Mouse (Mus musculus): ENCODE measurements at regions not wholly inside any gene's neighbourhood (a gene's known extent, or its start where the extent isn't known, plus 50 kb on each side); places are given as distances from the start of the nearest gene placed in this dataset.

DNA sequence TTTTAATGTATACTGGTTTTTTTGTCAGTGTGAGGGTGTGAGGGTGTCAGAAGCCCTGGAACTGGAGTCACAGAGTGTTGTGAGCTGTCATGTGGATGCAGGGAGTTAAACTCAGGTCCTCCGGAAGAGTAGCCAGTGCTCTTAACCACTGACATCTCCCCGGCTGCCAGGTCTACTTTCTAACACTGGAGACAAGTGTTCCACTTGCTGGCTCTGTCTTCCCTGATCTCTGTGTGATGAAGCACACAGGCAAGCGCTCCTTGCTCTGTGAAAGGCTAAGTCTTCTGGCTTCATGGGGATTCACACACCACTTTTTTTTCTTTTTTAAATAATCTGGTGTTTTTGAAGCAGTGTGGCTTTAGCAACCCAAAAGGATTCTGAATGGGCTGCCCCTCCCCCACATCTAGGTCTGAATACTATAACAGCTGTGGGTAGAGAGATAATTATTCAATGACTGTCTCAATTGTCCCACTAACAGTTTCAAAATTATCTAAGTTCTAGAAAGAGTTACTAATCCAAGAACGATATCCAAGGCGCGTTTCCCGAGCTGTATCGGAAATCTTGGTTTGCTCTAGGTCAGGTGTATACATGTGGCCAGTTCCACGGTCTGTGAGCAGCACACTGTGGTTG is 208.4 kb upstream of the Smim15 start:
- no peak for DNase-seq (ENCODE audit: low read depth, low spot score)

DNA sequence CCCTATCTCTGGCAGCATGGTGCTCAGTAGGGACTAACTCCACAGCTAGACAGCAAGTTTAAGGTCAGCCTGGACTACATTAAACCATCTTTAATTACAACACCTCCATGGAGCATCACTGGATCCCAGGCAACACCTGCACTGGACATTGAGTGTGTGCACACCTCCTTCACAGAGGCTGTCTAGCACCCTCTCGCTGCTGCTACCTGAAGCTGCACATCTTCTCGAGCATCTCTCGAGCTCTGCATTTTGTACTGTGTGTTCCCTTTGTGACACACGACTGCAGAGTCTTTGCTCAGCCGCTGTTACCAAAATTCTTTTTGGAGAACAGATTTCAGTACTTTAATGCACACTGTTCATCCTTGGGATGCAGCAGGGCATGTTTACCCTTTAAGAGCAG is 212.2 kb upstream of the Smim15 start:
- DNase-seq (ENCODE audit: low read depth, low spot score), result no peak

DNA sequence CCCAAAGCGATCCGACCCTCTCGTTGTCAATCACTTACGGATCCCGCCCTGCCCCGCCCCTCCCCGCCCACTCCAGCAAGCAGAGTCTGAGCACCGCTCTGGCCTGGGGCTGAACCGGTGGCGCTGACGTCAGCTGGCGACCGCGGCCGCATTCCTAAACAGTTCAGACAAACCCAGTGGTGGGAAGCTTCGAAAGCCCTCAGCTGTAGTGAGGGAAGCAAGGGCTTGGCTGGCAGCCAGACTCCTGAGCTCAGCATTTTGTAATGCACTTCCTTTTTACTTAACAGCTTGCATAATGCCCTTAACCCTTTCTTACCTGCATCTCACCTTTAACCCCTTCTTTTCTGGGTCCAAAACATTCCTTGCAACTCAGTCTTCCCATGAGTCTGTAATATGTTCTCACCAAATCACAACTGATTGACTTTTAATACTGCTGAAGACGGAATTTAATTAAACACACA is 213.0 kb upstream of the Smim15 start:
- peak; percentile 98 for DNase-seq (ENCODE audit: low read depth, low spot score)

DNA sequence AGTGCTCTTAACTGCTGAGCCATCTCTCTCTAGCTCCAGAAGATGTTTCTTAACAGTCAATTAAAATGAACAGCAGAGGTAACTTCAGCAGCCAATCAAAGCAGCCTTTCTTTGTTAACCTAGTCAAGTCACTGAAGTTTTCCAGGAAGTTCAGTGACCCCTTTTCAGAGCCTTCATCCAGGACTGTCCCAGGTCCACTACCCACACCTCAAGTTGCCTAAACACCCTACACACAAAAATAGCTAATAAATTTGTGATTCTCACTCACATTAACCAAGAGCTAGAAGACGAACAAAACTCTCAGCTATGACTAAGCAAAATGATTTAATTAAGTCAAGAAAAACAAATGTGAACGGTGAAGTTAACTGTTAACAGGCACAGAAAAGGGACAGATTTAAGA is 214.0 kb upstream of the Smim15 start:
- DNase-seq (ENCODE audit: low read depth, low spot score), result no peak

DNA sequence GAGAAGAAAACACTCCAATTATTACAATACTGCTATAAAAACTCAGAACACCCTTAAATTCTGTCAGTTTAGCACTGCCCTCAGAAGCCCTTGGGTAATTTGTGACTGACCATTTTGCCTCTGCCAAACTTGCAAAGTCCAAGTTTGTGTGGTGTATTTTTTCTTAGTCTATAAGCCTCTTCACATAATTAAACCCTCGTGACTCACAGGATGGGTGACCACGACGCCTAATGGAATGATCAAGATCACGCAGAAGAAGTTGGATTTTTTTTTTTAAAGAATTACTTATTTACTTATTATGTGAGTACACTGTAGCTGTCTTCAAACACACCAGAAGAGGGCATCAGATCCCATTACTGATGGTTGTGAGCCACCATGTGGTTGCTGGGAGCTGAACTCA is 214.4 kb upstream of the Smim15 start:
- no peak for DNase-seq (ENCODE audit: low read depth, low spot score)

DNA sequence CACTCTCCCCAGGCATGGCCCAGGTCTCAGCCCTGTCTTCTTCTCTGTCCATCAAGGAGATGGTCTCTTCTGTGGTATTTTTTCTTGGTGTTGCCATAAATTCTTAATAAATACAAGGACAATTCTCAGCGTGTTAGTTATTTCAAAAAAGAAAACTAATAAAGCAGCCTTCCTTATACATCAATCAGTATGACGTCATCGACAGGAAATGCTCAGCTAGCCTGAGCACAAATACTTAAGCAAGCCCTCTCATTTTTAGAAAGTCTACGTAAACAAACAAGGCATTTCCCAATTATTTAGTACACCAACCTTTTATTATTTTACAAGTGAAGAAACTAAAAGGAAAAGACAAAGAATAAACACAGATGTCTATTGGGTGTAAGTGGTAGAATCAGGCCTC is 218.6 kb upstream of the Smim15 start:
- no peak for DNase-seq (ENCODE audit: low read depth, low spot score)

DNA sequence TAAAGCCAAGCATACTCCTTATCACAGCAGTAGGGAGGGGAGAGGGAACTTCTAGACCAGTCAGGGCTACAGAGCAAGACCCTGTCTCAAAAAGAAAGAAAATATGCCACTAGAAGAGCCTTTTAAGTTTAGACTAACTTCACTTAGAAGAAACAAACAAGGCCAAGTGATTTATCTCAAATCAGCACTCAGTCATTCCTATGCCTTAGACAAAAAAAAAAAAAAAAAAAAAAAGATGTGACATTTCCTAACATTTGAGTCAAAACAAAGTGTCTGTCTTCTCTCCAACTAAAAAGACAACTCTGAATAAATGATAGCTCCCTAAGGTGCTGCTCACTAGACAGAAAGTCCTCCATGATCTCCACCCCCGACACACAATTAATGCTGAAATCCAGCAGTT is 220.9 kb upstream of the Smim15 start:
- DNase-seq (ENCODE audit: low read depth, low spot score), result no peak

DNA sequence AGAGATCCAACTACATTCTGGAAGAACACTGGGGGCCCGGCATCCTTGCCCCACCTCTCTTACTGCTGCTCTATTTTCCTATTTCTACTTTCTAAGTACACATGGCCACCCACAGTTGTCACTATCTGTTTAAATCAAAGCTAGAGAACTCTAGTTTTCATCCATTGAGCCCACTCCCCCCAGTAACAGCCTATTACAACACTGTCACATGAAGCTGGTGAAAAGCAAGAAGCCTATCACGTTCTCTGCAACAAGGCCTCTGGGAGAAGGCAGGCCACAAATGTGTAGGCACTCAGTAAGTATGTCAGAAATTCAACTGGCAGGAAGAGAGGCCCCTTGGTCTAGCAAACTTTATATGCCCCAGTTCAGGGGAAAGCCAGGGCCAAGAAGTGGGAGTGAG is 222.0 kb upstream of the Smim15 start:
- no peak for DNase-seq (ENCODE audit: low read depth, low spot score)

DNA sequence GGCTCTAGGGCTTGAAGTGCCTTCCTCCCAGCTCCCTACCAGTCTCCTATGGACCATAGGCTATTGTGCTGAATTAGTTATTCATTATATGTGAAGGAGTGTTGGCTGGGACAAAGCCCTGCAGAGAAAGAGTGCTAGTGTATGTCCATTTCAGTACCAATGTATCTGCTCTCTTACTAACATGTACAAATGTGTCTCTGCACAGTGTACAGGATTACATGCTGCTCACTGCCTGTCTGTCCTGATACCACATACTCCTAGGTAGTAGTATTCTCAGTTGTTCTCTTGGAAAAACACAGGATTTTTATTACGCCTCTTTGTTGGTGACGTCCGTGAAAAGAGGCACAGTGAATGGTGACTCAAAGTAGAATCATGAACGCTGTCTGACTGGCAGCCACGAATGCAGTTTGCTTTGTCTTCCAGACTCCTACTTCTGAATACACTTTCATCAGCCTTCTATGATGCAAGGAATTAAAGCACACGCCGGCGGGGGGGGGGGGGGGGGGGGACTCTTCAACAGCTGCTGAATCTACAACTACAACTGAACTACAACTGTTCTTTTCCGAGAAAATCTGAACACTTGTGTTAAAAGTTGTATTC is 230.6 kb upstream of the Smim15 start:
- no peak for DNase-seq (ENCODE audit: low read depth, low spot score)

DNA sequence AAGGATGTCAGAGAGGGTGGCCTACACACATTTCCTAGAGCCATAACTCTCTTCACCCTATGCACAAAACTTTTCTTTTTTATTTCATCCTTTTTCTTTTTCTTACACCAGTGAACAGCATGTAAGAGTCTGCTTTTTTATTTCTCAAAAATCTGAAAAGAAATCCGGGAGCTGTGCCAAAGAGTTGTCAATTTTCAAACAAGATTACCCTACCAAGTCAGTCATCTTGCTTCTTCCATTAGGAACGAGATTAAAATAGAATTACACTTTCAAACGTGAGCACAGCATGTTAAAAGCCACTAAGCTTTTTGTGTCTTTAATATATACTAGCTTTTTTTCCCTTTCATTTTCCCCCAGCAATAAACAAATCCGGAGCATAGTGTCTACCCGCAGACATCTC is 232.2 kb upstream of the Smim15 start:
- DNase-seq (ENCODE audit: low read depth, low spot score), result no peak

DNA sequence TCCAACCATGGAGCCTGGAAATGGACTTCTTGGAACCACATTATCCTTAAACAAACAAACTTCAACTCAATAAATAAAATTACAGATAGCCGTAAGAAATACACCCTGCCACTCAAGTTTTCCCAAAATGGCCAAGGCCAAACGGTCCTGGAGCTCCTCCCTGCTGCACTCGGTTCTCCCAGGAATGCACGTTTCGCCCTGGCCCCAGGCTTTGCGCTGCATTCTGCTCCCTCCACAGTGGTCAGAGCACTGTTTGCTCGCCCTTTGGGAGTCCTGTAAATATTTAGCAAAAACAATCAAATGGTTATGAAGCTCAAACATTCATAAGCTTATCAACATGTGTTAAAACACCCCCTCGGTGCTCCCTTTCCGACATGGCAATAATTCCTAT is 233.4 kb upstream of the Smim15 start:
- DNase-seq (ENCODE audit: low read depth, low spot score), result no peak

DNA sequence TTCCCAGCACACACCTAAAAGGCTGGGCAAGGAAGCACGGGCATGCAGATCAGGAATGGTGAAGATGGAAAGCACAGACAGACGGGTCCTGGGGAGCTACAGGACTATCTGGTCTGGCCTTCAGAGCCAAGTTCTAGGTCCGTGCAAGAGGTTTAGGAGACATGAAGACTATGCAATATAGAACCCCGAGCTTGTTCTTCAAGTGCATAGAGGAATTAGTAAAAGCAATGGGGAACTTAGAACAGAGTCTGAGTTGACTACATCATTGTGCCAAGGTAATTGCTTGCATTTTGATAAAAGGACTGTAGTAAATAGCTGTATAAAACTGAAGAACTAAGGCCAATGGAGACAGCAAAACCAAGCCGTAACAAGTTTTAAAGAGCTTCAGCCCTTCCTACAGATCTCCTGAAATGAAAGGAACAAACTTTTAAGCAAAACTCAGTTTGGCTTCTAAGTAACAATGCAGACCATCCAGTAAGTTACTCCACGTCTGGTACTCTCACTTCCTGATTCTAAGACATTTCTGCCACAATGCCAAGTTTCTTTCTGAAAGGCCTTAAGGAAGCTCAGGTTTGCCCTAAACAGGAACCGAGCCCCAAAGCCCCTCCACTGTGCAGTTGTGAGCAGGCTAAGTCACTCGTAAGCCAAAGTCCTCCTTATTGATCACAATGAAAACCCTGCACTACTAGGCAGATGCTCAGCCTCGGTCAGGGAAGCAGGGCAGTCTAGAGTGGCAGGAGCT is 234.0 kb upstream of the Smim15 start:
- DNase-seq (ENCODE audit: low read depth, low spot score), result no peak

DNA sequence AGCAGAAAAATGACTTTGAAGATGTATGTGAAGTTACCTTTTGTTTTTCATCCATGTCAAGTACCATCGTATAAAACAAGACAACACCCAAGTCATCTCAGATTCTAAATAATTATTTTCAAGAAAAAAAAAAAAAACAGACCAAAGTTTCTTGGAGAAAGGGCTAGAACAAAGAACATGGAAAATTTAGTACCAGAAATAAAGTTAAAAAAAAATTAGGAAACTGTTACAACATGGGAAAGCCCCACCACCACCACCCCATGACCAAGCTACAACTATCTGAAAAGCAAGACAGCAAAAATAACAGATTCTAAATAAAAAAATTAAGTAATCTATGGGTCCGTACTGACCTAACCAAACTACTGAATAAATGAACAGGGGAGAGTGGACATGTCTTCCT is 235.3 kb upstream of the Smim15 start:
- no peak for DNase-seq (ENCODE audit: low read depth, low spot score)

DNA sequence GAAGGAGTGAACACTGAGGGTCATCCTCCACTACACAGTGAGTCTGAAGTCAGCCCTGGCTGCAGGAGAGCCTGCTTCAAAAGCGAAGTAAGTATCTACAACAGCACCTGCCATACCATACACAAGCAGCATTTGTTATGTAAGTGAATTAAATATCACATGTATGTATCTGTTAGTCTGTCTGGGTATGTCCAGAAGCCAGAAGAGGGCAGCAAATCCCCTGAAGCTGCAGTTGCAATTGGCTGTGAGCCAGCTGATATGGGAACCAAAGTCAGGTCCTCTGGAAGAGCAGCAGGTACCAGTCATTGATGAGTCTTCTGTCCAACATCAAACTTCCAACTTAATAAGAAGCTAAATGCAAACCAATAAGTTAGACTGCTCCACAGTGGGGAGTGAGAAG is 239.8 kb upstream of the Smim15 start:
- DNase-seq (ENCODE audit: low read depth, low spot score), result peak; percentile 42

DNA sequence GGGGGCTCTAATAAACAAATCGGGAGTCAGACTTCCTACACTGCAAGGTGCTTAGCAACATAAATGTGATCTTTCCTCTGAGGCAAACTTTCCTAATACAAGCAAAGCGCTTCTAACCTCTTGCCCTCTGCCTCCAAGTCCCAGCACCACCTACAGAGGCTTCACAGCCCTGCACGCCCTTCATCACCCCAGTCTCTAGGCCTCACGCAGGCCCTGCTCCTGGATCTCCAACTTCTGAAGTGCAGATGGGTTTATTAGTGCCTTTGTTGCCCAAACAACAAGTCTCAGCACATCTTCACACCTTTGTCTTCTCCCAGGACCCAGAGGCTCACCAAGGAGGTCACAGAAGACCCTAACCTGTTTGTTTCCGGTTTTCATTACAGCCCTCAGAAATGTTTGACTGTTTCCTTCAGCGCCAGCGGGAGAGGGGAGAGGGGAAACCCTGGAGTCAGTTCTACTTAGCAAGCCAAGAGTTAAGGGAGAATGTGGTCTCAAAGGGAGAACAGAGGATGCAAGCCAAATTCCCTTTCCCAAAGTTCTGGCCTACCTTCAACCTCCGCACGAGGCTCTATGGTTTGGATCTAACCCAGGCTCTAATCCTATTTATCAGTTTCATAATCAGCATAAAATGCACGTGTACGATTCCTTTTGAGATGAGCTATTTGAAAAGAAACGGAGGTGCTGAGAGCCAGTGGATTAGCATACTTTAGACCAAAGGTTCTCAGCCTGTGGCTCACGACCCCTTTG is 244.9 kb upstream of the Smim15 start:
- DNase-seq (ENCODE audit: low read depth, low spot score), result peak; percentile 14

DNA sequence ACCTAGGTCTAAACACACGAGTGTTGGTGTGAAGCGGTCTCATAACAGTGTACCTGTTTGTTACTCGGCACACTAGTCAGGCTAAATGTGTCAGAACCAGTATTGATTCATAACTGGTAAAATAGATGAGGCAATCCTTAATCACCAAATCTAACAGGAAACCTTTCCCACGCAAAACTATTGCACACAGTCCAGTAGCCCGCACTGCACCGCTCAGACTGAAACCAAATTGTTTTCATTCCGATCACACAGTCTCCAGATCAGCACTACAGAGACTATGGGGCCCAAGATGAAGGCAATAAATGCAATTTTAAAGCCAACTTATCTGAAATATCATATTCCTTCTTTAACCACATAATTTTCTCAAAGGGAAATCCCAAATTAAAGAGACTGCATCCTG is 246.1 kb upstream of the Smim15 start:
- DNase-seq (ENCODE audit: low read depth, low spot score), result no peak

DNA sequence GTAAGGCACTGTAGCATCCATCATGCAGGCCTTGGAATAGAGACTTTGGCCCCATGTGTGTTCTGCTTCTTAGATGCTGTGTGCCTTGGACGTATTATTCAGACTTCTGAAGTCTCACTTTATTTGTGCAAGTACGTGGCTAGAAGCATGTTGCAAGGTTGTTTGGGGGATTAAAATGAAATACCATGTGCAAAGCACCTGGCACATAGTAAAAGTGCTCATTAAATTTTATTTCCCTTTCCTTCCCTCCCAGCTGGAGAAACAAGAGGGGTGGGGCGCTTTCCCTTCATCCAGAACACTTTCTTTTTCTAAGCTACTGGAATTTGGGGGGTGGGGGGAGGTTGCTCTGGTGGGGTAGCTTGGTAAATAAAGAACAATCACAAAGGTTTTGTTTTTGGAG is 248.7 kb upstream of the Smim15 start:
- DNase-seq (ENCODE audit: low read depth, low spot score), result no peak

DNA sequence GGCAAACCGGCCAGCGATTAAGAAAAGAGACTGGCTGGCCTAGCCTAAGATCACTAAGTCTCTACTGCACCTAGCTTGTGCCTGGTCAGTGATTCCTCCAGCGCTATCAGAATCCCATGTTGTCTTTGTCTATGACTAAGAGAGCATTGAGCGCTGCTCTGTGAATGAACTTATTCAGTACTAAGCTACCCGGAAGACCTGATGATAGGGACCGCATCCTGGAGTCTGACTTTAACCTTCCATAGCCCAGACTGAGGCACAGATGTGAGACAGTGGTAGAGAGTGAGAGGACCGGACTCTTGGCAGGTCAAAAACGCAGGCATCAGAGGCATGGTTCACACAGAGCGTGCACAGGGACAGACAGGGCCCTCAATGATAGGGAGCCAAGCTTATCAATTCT is 252.5 kb upstream of the Smim15 start:
- no peak for DNase-seq (ENCODE audit: low read depth, low spot score)

DNA sequence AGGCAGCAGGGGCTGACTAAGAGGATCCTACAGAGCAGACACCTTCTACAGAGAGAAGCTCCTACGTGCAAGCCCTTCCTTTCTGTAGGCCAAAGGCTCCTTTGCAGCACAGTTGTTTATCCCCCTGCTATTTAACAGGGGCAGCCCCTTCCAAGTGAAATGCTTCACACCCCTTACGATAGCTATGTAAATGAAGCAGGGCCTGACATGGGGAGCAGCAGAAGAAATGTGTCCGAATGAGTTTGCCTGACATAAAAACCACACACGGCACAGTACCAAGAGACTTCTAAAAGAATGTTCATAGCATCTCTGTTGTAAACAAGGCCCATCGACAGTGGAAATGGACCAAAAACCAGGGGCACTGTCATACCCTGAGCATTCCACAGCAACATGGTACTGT is 259.3 kb upstream of the Smim15 start:
- no peak for DNase-seq (ENCODE audit: low read depth, low spot score)

DNA sequence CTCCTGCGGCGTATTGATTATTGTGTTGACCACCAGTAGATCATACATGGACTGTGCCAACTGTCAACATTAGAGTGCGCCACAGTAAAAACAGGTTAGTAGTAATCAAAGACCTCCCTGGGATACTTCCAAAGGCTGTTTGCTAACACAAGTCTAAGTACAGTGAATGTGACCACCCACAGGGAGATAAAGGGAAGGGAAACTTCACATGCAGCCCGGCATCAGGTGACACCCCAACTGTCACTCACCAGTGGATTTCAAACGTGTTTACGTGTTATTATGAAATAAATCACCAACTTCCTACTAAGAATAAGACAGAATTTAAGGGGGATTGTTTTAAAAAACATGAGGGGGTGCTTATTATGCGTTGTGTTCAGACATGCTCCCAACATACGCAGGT is 262.5 kb upstream of the Smim15 start:
- no peak for DNase-seq (ENCODE audit: low read depth, low spot score)

DNA sequence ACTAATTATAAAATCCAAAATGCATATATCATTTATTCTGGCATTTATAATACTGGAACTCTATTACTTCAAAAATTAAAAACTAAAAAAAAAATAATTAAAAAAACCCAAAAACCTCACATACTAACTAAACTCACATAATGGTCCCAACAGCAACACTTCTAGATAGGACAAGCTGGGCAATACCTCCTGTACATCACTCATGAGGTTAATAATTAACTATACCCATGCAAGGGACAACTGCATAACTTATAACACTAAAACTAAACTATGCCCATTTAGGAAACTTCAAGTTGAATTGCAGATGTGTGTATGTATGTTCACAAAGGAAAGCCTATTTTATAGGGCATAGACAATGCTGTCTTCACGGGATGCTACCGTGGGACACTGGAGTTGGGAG is 263.0 kb upstream of the Smim15 start:
- no peak for DNase-seq (ENCODE audit: low read depth, low spot score)

DNA sequence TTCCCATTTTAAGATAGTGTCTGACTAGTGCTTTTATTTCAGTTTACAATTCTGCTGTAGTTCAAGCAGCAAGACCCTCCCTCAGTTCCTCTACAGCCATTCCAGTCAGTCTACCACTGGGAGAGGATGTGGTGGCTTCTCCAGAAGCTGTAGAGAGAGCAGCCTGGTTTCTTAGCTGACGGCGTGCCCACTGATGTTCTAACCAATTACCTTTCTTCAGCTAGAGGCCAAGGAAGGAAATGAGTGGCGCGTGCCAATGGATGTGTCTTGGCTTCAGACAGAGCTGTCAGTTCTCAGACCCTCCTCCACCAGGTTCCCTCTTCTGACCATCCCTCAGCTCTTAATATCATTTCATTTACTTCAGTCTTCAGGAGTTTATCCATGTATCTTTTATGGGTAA is 264.7 kb upstream of the Smim15 start:
- no peak for DNase-seq (ENCODE audit: low read depth, low spot score)

DNA sequence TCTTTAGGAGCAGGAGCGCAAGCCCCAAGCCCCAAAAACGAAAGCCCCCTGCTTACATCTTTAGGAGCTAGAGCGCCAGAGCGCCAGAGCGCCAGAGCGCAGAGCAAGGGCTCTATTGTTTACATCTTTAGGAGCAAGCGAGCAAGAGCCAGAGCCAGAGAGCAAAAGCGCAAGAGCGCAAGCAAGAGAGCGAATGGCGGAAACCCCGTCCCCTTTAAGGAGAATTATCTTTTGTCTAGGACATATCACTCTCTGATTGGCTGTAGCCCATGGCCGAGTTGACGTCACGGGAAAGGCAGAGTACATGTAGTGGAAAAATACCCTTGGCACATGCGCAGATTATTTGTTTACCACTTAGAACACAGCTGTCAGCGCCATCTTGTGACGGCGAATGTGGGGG is 269.7 kb upstream of the Smim15 start:
- peak; percentile 51 for DNase-seq (ENCODE audit: low read depth, low spot score)
